Mouse (Mus musculus): ENCODE measurements around the gene Iscu.
"Not testable (repeated sequence)": the region's sequence is repeated elsewhere in the genome, so short reads cannot be mapped to it uniquely, and the experiment has no call there.

Gene Iscu

GRCm38 (mm10) chr5:113761585-113761984, 11.0 kb upstream of the Iscu start:
- DNase-seq (ENCODE audit: low spot score), result no peak

GRCm38 (mm10) chr5:113764426-113764825, 8.1 kb upstream of the Iscu start:
- DNase-seq (ENCODE audit: low spot score), result no peak

- DNase-seq (ENCODE audit: low spot score), result no peak
Measured at GRCm38 (mm10) chr5:113765641-113766526, 6.7 kb upstream of the Iscu start.

GRCm38 (mm10) chr5:113768806-113769205, 3.7 kb upstream of the Iscu start:
- DNase-seq (ENCODE audit: low spot score), result no peak

- peak; percentile 85 for DNase-seq (ENCODE audit: low spot score)
Measured at GRCm38 (mm10) chr5:113771213-113772162, 1.1 kb upstream of the Iscu start.

- peak; percentile 39 for DNase-seq (ENCODE audit: low spot score)
Measured at GRCm38 (mm10) chr5:113772905-113773519, 464 bp downstream of the Iscu start.

GRCm38 (mm10) chr5:113773664-113774063, 1.1 kb downstream of the Iscu start:
- peak; percentile 63 for DNase-seq (ENCODE audit: low spot score)

- DNase-seq (ENCODE audit: low spot score), result no peak
Measured at GRCm38 (mm10) chr5:113775585-113775984, 3.0 kb downstream of the Iscu start.

GRCm38 (mm10) chr5:113776128-113776895, 3.8 kb downstream of the Iscu start:
- DNase-seq (ENCODE audit: low spot score), result no peak

GRCm38 (mm10) chr5:113776896-113777226, 4.3 kb downstream of the Iscu start:
- no peak for DNase-seq (ENCODE audit: low spot score)

- not testable (repeated sequence) for DNase-seq (ENCODE audit: low spot score)
Measured at GRCm38 (mm10) chr5:113777728-113778127, 5.2 kb downstream of the Iscu start.

- DNase-seq (ENCODE audit: low spot score), result no peak
Measured at GRCm38 (mm10) chr5:113779569-113779968, 7.0 kb downstream of the Iscu start.

- DNase-seq (ENCODE audit: low spot score), result no peak
Measured at GRCm38 (mm10) chr5:113780082-113780752, 7.7 kb downstream of the Iscu start.

GRCm38 (mm10) chr5:113780763-113781162, 8.2 kb downstream of the Iscu start:
- no peak for DNase-seq (ENCODE audit: low spot score)

- DNase-seq (ENCODE audit: low spot score), result no peak
Measured at GRCm38 (mm10) chr5:113781254-113781653, 8.7 kb downstream of the Iscu start.

GRCm38 (mm10) chr5:113781875-113782274, 9.3 kb downstream of the Iscu start:
- no peak for DNase-seq (ENCODE audit: low spot score)

GRCm38 (mm10) chr5:113782624-113783023, 10.1 kb downstream of the Iscu start:
- DNase-seq (ENCODE audit: low spot score), result no peak

GRCm38 (mm10) chr5:113783581-113784001, 11.0 kb downstream of the Iscu start:
- DNase-seq (ENCODE audit: low spot score), result no peak

GRCm38 (mm10) chr5:113784104-113784503, 11.6 kb downstream of the Iscu start:
- DNase-seq (ENCODE audit: low spot score), result not testable (repeated sequence)

GRCm38 (mm10) chr5:113786985-113787384, 14.4 kb downstream of the Iscu start:
- no peak for DNase-seq (ENCODE audit: low spot score)

GRCm38 (mm10) chr5:113788645-113789044, 16.1 kb downstream of the Iscu start:
- DNase-seq (ENCODE audit: low spot score), result no peak
